Mouse (Mus musculus) intestine, embryonic 14.5 days (tissue): ENCODE measurements around the gene Frrs1. TPM values are rescaled to one million over a fixed set of nuclear protein-coding genes. Genes with fewer than 3 reads are reported as not detected.

Experiments used
- ATAC-seq: fragments of 200-750 bp; cut with Nextera tagmentation; replicated peaks from 2 replicates; pipeline ENCODE4 v1.8.0; 2017; ENCODE audit warnings: low read depth, moderate number of reproducible peaks, moderate TSS enrichment, moderate library complexity; ENCODE audit not compliant: low FRiP score, low TSS enrichment
- DNase-seq: peaks from one replicate; pipeline ENCODE4 v3.0.0-alpha.2; 2018; ENCODE audit warnings: low spot score
- H3K27ac ChIP-seq: fragments of 300-500 bp; sonication (generic); 2 replicates; pipeline ENCODE4 v1.5.1; 2014; ENCODE audit warnings: low read depth, mild to moderate bottlenecking, control low read depth
- H3K27me3 ChIP-seq: fragments of 300-500 bp; sonication (generic); replicated peaks from 2 replicates; pipeline ENCODE4 v1.6.1; 2014; ENCODE audit warnings: low read length, control low read depth; ENCODE audit not compliant: control insufficient read depth, insufficient read depth
- H3K36me3 ChIP-seq: fragments of 300-500 bp; sonication (generic); 2 replicates; pipeline ENCODE4 v1.6.1; 2014; ENCODE audit warnings: low read length, control low read depth; ENCODE audit not compliant: control insufficient read depth, insufficient read depth
- H3K4me1 ChIP-seq: fragments of 300-500 bp; sonication (generic); replicated peaks from 2 replicates; pipeline ENCODE4 v1.6.1; 2014; ENCODE audit warnings: low read length, control low read depth, mixed read lengths; ENCODE audit not compliant: control insufficient read depth, insufficient read depth
- H3K4me2 ChIP-seq: fragments of 300-500 bp; sonication (generic); 2 replicates; pipeline ENCODE4 v1.6.1; 2014; ENCODE audit warnings: low read length
- H3K4me3 ChIP-seq: fragments of 300-500 bp; sonication (generic); 2 replicates; pipeline ENCODE4 v1.5.1; 2014; ENCODE audit warnings: low read depth, low read length, control low read depth, mixed read lengths
- H3K9ac ChIP-seq: fragments of 300-500 bp; sonication (generic); 2 replicates; pipeline ENCODE4 v1.6.1; 2014; ENCODE audit warnings: mild to moderate bottlenecking, low read length
- H3K9me3 ChIP-seq: fragments of 300-500 bp; sonication (generic); 2 replicates; pipeline ENCODE4 v1.6.1; 2016; ENCODE audit warnings: low read length, control low read depth; ENCODE audit not compliant: control insufficient read depth
- WGBS: fragments of 180-500 bp; shearing (Covaris S2); extraction: QIAGEN DNeasy Blood & Tissue Kit; methylation state at CpG from one replicate; pipeline ENCODE4 v1.1.7; 2014; 5-methylcytosine and 5-hydroxymethylcytosine counted together
- polyA plus RNA-seq: library from polyadenylated mRNA; unstranded; fragments of >200 nt; fragmentation: Nextera tagmentation; extraction: Ambion mirVana; gene quantifications from 2 replicates; pipeline ENCODE4 v1.2.1, GENCODE M21; 2014

Gene Frrs1
- polyA plus RNA-seq, 1 experiment from 2014 or later: 36.7 TPM

- H3K27me3 ChIP-seq: no peaks in the 10 kb centered on the region
- H3K9me3 ChIP-seq: no peaks in the 10 kb centered on the region
- H3K4me1 ChIP-seq: no peaks in the 10 kb centered on the region
- WGBS: 77% methylated on average over 10 of the region's 10 CpGs
- ATAC-seq (no peak), DNase-seq (no peak)
- no peak overlapping the region for H3K4me2 ChIP-seq
- no peak overlapping the region for H3K4me3 ChIP-seq
- H3K9ac ChIP-seq: no peak overlapping the region
- H3K36me3 ChIP-seq: no peaks in the 10 kb centered on the region
- H3K27ac ChIP-seq: no peak overlapping the region
These were observed 81.7 kb downstream of the Frrs1 start for GRCm38 (mm10) chr3:116940804-116941558.

- H3K36me3 ChIP-seq: no peaks in the 10 kb centered on the region
- no peak overlapping the region for H3K4me2 ChIP-seq
- H3K4me3 ChIP-seq: no peak overlapping the region
- ATAC-seq: no peak
- no peaks in the 10 kb centered on the region for H3K4me1 ChIP-seq
- H3K9ac ChIP-seq: no peak overlapping the region
- H3K27ac ChIP-seq: no peak overlapping the region
- H3K27me3 ChIP-seq: no peaks in the 10 kb centered on the region
- DNase-seq: no peak
- H3K9me3 ChIP-seq: no peaks in the 10 kb centered on the region
- 82% methylated on average over 1 of the region's 1 CpGs for WGBS
These were observed 82.4 kb downstream of the Frrs1 start for GRCm38 (mm10) chr3:116941559-116942117.

GRCm38 (mm10) chr3:116942751-116943150 is 83.5 kb downstream of the Frrs1 start:
- H3K4me2 ChIP-seq: no peak overlapping the region
- DNase-seq: no peak
- H3K9me3 ChIP-seq: no peaks in the 10 kb centered on the region
- H3K9ac ChIP-seq: no peak overlapping the region
- no peaks in the 10 kb centered on the region for H3K27me3 ChIP-seq
- no peaks in the 10 kb centered on the region for H3K36me3 ChIP-seq
- H3K4me3 ChIP-seq: no peak overlapping the region
- no peaks in the 10 kb centered on the region for H3K4me1 ChIP-seq
- no peak for ATAC-seq
- WGBS: 68% methylated on average over 6 of the region's 6 CpGs
- no peak overlapping the region for H3K27ac ChIP-seq

GRCm38 (mm10) chr3:116943422-116943821 is 84.2 kb downstream of the Frrs1 start:
- H3K9ac ChIP-seq: no peak overlapping the region
- no peak overlapping the region for H3K4me3 ChIP-seq
- ATAC-seq: no peak
- no peak overlapping the region for H3K4me2 ChIP-seq
- 63% methylated on average over 4 of the region's 4 CpGs for WGBS
- no peaks in the 10 kb centered on the region for H3K4me1 ChIP-seq
- no peak for DNase-seq
- no peaks in the 10 kb centered on the region for H3K27me3 ChIP-seq
- H3K36me3 ChIP-seq: no peaks in the 10 kb centered on the region
- no peaks in the 10 kb centered on the region for H3K9me3 ChIP-seq
- H3K27ac ChIP-seq: no peak overlapping the region

GRCm38 (mm10) chr3:116946476-116946875 is 87.2 kb downstream of the Frrs1 start:
- Histone ChIP-seq H3K9ac (no peak overlapping the region), H3K4me1 (no peaks in the 10 kb centered on the region), H3K27ac (no peak overlapping the region), H3K36me3 (no peaks in the 10 kb centered on the region), H3K9me3 (no peaks in the 10 kb centered on the region), H3K4me2 (no peak overlapping the region), H3K4me3 (no peak overlapping the region), H3K27me3 (no peaks in the 10 kb centered on the region)
- ATAC-seq: no peak
- WGBS: 79% methylated on average over 4 of the region's 4 CpGs
- DNase-seq: no peak

- no peaks in the 10 kb centered on the region for H3K9me3 ChIP-seq
- no peaks in the 10 kb centered on the region for H3K27me3 ChIP-seq
- ATAC-seq: no peak
These were observed 91.4 kb downstream of the Frrs1 start for GRCm38 (mm10) chr3:116950665-116951115.

GRCm38 (mm10) chr3:116951489-116951888 is 92.2 kb downstream of the Frrs1 start:
- H3K36me3 ChIP-seq: no peaks in the 10 kb centered on the region
- 82% methylated on average over 3 of the region's 3 CpGs for WGBS
- no peak overlapping the region for H3K27ac ChIP-seq
- DNase-seq (no peak), ATAC-seq (no peak)
- no peak overlapping the region for H3K4me3 ChIP-seq
- no peaks in the 10 kb centered on the region for H3K27me3 ChIP-seq
- no peaks in the 10 kb centered on the region for H3K9me3 ChIP-seq
- H3K4me2 ChIP-seq: no peak overlapping the region
- H3K9ac ChIP-seq: no peak overlapping the region
- H3K4me1 ChIP-seq: no peaks in the 10 kb centered on the region

More at GRCm38 (mm10) chr3:116950665-116951115, 91.4 kb downstream of the Frrs1 start:
- H3K4me1 ChIP-seq: no peaks in the 10 kb centered on the region
- H3K27ac ChIP-seq: no peak overlapping the region
- no peak overlapping the region for H3K4me3 ChIP-seq
- H3K36me3 ChIP-seq: no peaks in the 10 kb centered on the region
- WGBS: 74% methylated on average over 6 of the region's 6 CpGs
- no peak overlapping the region for H3K9ac ChIP-seq
- no peak for DNase-seq
- no peak overlapping the region for H3K4me2 ChIP-seq

GRCm38 (mm10) chr3:116952242-116952899 is 93.1 kb downstream of the Frrs1 start:
- Histone ChIP-seq H3K9ac (no peak overlapping the region), H3K4me3 (no peak overlapping the region), H3K9me3 (no peaks in the 10 kb centered on the region), H3K27ac (no peak overlapping the region), H3K27me3 (no peaks in the 10 kb centered on the region), H3K4me2 (no peak overlapping the region), H3K36me3 (no peaks in the 10 kb centered on the region), H3K4me1 (no peaks in the 10 kb centered on the region)
- no peak for ATAC-seq
- 71% methylated on average over 8 of the region's 8 CpGs for WGBS
- DNase-seq: no peak
